Mouse (Mus musculus) liver, embryonic 14.5 days (tissue): ENCODE data around the gene Lsm7.

Source experiments
- CTCF ChIP-seq: IDR thresholded peaks from 2 replicates; pipeline ENCODE4 v1.5.1; 2016; ENCODE audit warnings: antibody characterized with exemption, low read depth, control low read depth
- EP300 ChIP-seq: IDR thresholded peaks from 2 replicates; pipeline ENCODE4 v1.6.1; 2016; ENCODE audit warnings: antibody characterized with exemption, low read depth

GRCm38 (mm10) chr10:80831136-80831535 is 23.9 kb downstream of the Lsm7 start:
- TF ChIP-seq CTCF (no peak), EP300 (no peak)
